Mouse (Mus musculus): ENCODE measurements around the gene Tecpr2.

Gene Tecpr2

DNA sequence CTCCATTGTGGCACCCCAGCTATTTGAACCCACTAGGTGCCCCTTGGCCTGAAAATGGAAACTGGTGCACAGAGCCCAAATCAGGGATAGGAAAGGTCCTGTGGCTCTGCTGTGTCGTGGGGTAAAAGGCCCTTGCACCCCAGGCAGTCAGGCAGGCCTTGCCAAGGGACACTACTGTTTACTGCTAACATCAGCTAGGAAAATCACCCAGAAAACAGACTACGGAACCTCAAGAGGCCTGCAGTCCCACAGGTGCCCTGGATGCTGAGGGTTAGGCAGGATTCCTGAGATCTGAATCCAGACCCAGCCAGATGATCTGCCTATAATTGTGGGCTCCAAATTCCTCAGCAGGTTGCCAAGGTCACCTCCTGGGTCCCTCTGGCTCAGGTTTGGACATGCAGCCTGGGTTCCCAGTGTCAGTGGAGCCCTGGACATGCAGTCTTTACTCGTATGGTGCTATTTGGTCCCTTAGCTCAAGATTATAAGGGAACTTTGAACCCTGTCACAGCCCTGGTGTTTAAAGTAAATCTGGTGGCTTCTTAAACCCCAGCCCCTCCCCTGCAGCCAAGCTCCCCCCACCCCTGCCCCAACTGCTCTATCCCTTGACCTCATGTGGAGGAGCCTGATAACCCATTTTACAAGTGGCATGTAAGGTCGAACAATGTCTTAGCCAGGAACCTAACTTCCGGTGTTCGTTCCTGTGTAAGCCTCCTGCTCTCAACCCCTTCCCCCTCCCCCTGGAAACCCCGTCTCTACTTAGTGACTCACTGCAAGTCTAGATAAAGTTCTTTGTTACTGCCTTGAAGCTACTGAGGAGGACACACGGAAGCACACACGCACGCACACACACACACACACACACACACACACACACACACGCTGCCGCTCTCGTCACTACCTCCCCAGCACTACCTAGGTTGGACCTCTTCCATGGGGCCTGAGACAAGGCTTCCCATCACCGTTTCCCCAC lies 118.4 kb downstream of the Tecpr2 start:
- no peak for DNase-seq (ENCODE audit: low spot score)

DNA sequence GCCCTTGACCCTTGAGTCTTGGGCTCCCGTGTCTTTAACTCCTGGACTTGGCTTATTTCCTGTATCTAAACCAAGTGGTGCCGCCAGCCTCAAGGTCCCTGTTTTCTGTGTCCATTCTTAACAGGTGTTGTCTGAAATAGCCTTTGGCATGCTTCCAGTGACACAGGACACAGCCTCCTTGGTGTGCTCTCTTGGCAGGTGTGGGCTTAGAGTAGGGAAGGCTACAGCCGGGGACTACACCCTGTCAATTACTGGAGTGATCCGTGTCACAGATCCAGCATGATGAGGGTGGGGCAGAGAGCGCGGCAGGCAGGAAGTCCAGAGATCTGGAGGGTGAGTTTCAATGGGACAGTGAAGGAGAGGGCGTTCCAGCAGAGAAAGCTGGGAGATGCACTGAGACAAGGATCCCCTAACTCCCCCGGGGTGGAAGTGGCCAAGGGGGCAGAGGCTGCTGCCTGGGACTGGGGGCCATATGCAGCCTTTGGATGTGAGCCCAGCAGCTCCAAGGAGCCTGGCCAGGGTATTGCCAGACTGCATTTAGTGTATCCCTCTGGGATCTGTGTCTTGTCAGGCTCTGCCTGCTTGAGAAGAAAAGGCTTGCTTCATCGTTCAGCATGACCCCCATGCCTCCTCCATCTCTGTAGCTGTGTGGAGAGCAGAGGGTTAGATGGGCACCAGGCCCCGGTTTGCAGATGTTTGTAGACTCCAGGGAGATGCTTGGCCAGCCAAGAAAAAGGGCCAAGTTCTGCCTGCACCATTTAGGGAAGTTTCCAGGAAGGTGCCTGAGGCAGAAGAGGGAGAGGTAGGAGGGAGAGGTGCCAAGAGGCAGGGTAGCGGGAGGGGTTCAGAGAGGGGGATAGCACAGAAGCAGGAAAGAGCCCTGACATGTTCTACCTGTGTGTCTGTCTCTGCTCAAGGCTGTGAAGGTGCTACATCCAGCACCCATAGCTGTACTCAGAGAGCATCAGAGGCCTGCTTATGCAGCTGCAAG lies 119.7 kb downstream of the Tecpr2 start:
- no peak for DNase-seq (ENCODE audit: low spot score)

DNA sequence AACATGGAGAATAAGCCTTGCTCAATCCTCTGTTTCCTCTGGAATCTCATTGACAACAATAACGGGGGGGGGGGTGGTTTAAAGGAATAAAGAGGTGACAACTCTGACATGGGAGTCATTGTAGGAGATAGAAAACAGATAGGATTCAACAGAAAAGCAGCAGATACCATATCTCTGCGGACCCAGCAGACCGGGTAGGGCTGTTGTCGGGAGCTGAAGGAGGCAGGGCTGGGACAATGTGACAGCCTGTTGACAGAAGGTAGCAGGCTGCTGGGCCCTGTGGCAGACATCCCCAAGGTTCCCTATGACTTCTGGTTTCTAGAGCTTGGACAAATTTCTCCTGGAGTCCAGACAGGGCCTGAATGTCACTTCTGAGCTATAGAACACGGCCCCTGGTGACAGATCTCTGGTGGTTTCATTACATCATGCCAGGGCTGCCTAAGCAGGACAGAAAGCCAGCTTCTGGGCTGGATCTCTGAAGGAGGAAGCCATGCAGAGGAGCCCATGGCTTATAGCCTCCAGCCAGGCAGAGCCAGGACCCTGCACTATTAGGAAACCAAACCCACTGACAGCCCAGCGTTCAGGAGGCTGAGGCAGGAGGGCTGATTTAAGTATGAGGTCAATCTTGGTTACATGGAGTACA lies 120.7 kb downstream of the Tecpr2 start:
- no peak for DNase-seq (ENCODE audit: low spot score)

DNA sequence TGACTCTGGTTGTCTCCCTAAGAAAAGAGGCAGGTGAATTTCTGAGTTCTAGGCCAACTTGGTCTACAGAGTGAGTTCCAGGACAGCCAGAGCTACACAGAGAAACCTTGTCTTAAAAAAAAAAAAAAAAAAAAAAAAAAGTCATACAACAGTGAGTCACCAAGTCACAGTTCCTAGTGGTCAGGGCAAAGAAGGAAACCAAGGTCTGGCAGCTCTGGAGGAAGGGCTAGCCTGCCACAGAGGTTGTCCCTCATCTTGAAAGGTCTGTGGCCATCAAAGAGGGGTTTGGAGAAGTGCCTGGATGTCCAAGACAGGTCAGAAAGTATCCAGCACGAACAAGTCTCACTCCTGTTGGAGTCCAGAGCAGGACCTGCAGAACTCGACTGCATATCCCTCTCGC lies 127.7 kb downstream of the Tecpr2 start:
- DNase-seq (ENCODE audit: low spot score): no peak

DNA sequence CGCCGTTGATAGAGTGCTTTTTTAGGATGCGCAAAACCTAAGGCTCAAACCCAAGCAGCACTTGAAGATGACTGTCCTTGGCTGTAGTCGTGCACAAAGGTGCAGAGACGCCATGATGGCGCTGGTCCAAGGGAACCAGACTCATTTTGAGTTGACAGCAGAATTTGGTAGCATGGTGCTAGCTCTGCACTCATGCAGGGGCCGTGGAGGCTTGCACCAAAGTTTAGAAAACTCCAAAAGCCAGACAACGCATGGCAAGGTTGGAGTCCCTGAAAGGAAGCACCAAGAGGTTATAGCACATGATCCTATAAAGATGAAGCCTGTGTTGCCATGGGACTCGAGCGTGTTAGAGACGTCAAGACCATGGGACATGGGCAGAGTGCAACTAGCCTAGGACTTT lies 129.0 kb downstream of the Tecpr2 start:
- no peak for DNase-seq (ENCODE audit: low spot score)

DNA sequence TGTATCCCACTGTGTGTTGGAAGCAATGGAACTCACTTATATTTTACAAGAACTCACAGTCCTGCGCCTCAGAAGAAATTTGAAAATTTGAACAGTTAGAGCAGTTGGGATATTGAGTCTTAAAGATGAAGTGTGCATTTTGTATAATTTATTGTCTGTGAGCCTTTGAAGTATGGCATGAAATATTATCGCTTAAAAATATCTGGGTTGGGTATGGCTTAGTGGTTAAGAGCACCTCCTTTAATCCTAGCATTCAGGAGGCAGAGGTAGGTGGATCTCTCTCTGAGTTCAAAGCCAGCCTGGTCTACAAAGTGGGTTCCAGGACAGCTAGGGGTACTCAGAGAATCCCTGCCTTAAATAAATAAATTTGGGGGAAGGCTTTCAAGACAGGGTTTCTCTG lies 130.0 kb downstream of the Tecpr2 start:
- no peak for DNase-seq (ENCODE audit: low spot score)

DNA sequence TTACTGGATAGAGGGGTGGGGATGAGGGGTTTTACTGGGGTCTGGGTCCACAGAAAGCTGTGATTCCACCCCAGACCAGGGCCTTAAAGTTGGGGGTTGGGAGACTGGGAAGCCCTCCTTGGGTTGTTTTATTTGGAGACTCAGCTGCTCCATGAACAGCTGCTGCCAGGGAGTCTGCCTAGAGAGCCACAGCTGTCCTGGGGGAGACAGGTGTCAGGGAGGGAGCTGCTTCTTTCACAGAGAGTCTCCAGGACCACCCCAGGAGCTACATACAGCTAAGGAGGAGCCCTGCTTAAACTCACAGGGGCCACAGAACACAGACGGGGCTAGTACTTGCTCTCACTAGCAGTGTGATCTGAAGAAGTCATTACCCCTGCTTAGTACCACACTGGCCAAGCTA lies 132.1 kb downstream of the Tecpr2 start:
- no peak for DNase-seq (ENCODE audit: low spot score)

DNA sequence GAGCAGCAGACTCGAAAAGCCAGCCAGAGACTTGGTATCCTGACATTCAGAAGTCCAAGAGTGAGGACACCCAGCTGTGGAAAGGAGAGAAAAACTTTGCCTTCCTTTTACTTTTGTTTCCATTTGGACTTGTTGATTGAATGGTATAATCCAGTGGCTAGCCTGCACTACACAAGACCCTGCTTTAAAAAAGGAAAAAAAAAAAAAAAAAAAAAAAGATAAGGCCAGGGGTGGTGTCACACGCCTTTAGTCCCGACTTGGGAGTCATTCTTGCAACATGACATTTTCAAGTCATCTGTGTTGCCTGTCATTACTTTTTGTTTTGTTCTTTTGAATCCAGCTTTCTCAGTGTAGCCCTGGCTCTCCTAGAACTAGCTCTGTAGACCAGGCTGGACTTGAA lies 132.5 kb downstream of the Tecpr2 start:
- DNase-seq (ENCODE audit: low spot score): no peak
